Mouse (Mus musculus): ENCODE measurements around the gene Tac4. TPM values are rescaled to one million over a fixed set of nuclear protein-coding genes. Genes with fewer than 3 reads are reported as not detected.

Gene Tac4
- polyA plus RNA-seq, 1 experiment from 2014 or later: not detected

DNA sequence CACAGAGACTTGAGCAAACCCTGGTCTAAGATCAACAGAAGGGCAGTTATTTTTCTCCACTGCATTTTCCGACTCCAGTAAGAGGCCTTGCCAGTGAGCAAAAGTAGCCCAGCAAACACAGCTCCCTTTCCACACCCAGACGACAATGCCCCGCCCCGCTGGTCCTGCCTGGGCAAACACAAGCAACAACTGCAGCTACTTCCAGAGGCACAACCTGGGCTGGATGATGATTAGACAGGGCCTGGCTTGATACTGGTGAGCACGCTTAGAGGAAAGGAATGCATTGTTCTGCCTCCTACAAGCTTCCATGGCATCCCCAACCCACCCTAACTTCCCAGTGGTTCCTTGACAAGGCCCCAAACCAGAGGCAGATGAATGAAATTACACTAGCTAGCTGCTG lies 12.3 kb downstream of the Tac4 start:
- Histone ChIP-seq H3K36me3 (ENCODE audit: control insufficient read depth, insufficient read depth, low read length) (peaks cover 92% of the 10 kb centered on the region), H3K9me3 (replicated peaks; ENCODE audit: control insufficient read depth, low read length) (no peaks in the 10 kb centered on the region), H3K4me1 (ENCODE audit: control insufficient read depth, insufficient read depth, low read length) (no peaks in the 10 kb centered on the region), H3K4me2 (ENCODE audit: low read length) (no peak overlapping the region), H3K27ac (ENCODE audit: low read depth, low read length) (no peak overlapping the region), H3K4me3 (ENCODE audit: low read depth, low read length) (no peak overlapping the region), H3K9ac (ENCODE audit: low read length) (no peak overlapping the region), H3K27me3 (replicated peaks; ENCODE audit: control insufficient read depth, insufficient read depth, low read length) (no peaks in the 10 kb centered on the region)
- DNase-seq (ENCODE audit: low spot score) (no peak), ATAC-seq (no peak)
- 87% methylated on average over 5 of the region's 5 CpGs for WGBS

DNA sequence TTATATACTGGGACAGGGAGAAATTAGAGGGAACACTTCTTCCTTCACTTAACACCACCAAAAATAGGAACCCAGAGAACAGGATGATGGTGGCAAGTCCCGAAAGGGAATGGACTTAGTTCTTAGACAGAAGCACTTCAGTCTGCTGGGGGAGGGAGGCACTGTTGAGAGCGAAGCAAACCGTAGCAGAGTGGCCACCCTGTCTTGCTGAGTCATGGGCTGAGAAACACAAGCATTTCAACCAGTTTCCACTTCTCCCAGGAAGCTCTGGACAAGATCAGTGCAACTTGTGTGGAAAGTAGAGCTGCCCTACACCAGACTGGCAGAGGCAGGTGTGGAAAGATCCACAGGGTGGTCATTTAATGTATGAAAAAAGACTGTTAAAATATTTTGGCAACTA lies 13.3 kb downstream of the Tac4 start:
- peaks cover 97% of the 10 kb centered on the region for H3K36me3 ChIP-seq (ENCODE audit: control insufficient read depth, insufficient read depth, low read length)
- H3K4me1 ChIP-seq (ENCODE audit: control insufficient read depth, insufficient read depth, low read length): no peaks in the 10 kb centered on the region
- H3K27me3 ChIP-seq (replicated peaks; ENCODE audit: control insufficient read depth, insufficient read depth, low read length): no peaks in the 10 kb centered on the region
- H3K4me2 ChIP-seq (ENCODE audit: low read length): no peak overlapping the region
- no peak overlapping the region for H3K27ac ChIP-seq (ENCODE audit: low read depth, low read length)
- ATAC-seq (no peak), DNase-seq (ENCODE audit: low spot score) (no peak)
- H3K9ac ChIP-seq (ENCODE audit: low read length): no peak overlapping the region
- H3K4me3 ChIP-seq (ENCODE audit: low read depth, low read length): no peak overlapping the region
- no peaks in the 10 kb centered on the region for H3K9me3 ChIP-seq (replicated peaks; ENCODE audit: control insufficient read depth, low read length)
- WGBS: 93% methylated on average over 3 of the region's 3 CpGs

- WGBS: 91% methylated on average over 6 of the region's 6 CpGs
- ATAC-seq (no peak), DNase-seq (ENCODE audit: low spot score) (no peak)
- H3K9ac ChIP-seq (ENCODE audit: low read length): no peak overlapping the region
- H3K4me3 ChIP-seq (ENCODE audit: low read depth, low read length): no peak overlapping the region
- no peaks in the 10 kb centered on the region for H3K9me3 ChIP-seq (replicated peaks; ENCODE audit: control insufficient read depth, low read length)
- no peaks in the 10 kb centered on the region for H3K27me3 ChIP-seq (replicated peaks; ENCODE audit: control insufficient read depth, insufficient read depth, low read length)
- H3K27ac ChIP-seq (ENCODE audit: low read depth, low read length): no peak overlapping the region
- no peak overlapping the region for H3K4me2 ChIP-seq (ENCODE audit: low read length)
- peaks cover 99% of the 10 kb centered on the region for H3K36me3 ChIP-seq (ENCODE audit: control insufficient read depth, insufficient read depth, low read length)
- no peaks in the 10 kb centered on the region for H3K4me1 ChIP-seq (ENCODE audit: control insufficient read depth, insufficient read depth, low read length)
Observed at GRCm38 (mm10) chr11:95276056-95276455, 14.7 kb downstream of the Tac4 start.

DNA sequence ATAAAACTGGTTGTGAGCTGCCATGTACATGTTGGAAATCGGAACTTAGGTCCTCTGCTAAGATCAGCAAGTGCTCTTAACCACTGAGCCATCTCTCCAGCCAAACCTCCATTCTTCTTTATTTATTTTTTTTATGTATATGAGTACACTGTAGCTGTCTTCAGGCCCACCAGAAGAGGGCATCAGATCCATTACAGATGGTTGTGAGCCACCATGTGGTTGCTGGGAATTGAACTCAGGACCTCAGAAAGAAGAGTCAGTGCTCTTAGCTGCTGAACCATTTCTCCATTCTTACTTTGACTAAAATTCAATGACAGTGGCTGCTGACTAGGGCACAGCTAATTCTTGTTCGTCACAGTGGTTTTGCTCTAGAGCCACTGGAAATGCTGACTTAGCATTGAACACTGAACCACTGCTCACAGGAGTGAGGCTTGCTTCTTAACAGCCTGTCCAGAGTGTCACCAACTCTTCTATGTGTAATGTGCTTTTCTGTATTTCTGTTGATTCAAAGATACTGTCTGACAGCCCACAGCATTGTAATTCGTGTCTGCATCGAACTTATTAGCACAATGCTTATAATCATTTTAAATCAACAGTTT lies 17.8 kb downstream of the Tac4 start:
- Histone ChIP-seq H3K27ac (ENCODE audit: low read depth, low read length) (no peak overlapping the region), H3K9ac (ENCODE audit: low read length) (no peak overlapping the region), H3K9me3 (replicated peaks; ENCODE audit: control insufficient read depth, low read length) (no peaks in the 10 kb centered on the region), H3K27me3 (replicated peaks; ENCODE audit: control insufficient read depth, insufficient read depth, low read length) (no peaks in the 10 kb centered on the region), H3K4me3 (ENCODE audit: low read depth, low read length) (no peak overlapping the region), H3K4me1 (ENCODE audit: control insufficient read depth, insufficient read depth, low read length) (no peaks in the 10 kb centered on the region), H3K4me2 (ENCODE audit: low read length) (no peak overlapping the region), H3K36me3 (ENCODE audit: control insufficient read depth, insufficient read depth, low read length) (peaks cover 95% of the 10 kb centered on the region)
- ATAC-seq (no peak), DNase-seq (ENCODE audit: low spot score) (no peak)
- WGBS: 90% methylated on average over 4 of the region's 4 CpGs

- no peak overlapping the region for H3K9ac ChIP-seq (ENCODE audit: low read length)
- H3K4me2 ChIP-seq (ENCODE audit: low read length): no peak overlapping the region
- H3K4me3 ChIP-seq (ENCODE audit: low read depth, low read length): no peak overlapping the region
- H3K36me3 ChIP-seq (ENCODE audit: control insufficient read depth, insufficient read depth, low read length): peaks cover 94% of the 10 kb centered on the region
- no peaks in the 10 kb centered on the region for H3K9me3 ChIP-seq (replicated peaks; ENCODE audit: control insufficient read depth, low read length)
- H3K27me3 ChIP-seq (replicated peaks; ENCODE audit: control insufficient read depth, insufficient read depth, low read length): no peaks in the 10 kb centered on the region
- DNase-seq (ENCODE audit: low spot score) (no peak), ATAC-seq (no peak)
- 81% methylated on average over 5 of the region's 5 CpGs for WGBS
- no peaks in the 10 kb centered on the region for H3K4me1 ChIP-seq (ENCODE audit: control insufficient read depth, insufficient read depth, low read length)
- no peak overlapping the region for H3K27ac ChIP-seq (ENCODE audit: low read depth, low read length)
Observed at GRCm38 (mm10) chr11:95282331-95282730, 21.0 kb downstream of the Tac4 start.

DNA sequence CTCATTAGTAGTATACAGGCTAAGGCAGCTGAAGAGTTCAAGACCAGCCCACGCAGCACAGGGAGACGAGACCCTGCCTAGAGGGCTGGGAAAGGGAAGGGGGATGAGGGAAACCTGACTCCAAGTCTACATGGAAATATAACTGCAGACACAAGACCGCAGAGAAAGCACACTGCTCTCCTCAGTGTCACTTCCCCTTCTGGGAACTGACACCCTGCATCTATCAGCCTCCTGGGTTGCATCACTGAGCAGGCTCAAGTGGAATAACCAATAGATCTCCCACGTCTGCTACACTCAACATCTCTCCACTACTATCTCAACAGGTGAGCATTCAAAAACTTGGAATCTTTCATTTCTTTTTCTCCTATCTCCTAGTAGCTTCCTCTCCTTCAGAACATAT lies 30.7 kb downstream of the Tac4 start:
- no peak overlapping the region for H3K27ac ChIP-seq (ENCODE audit: low read depth, low read length)
- WGBS: 85% methylated on average over 4 of the region's 4 CpGs
- no peaks in the 10 kb centered on the region for H3K9me3 ChIP-seq (replicated peaks; ENCODE audit: control insufficient read depth, low read length)
- H3K4me1 ChIP-seq (ENCODE audit: control insufficient read depth, insufficient read depth, low read length): no peaks in the 10 kb centered on the region
- no peak overlapping the region for H3K4me2 ChIP-seq (ENCODE audit: low read length)
- H3K36me3 ChIP-seq (ENCODE audit: control insufficient read depth, insufficient read depth, low read length): peaks cover 85% of the 10 kb centered on the region
- no peaks in the 10 kb centered on the region for H3K27me3 ChIP-seq (replicated peaks; ENCODE audit: control insufficient read depth, insufficient read depth, low read length)
- ATAC-seq: no peak
- H3K9ac ChIP-seq (ENCODE audit: low read length): no peak overlapping the region
- no peak overlapping the region for H3K4me3 ChIP-seq (ENCODE audit: low read depth, low read length)
- DNase-seq (ENCODE audit: low spot score): no peak

GRCm38 (mm10) chr11:95293017-95293624 lies 31.8 kb downstream of the Tac4 start:
- Histone ChIP-seq H3K27me3 (replicated peaks; ENCODE audit: control insufficient read depth, insufficient read depth, low read length) (no peaks in the 10 kb centered on the region), H3K9me3 (replicated peaks; ENCODE audit: control insufficient read depth, low read length) (no peaks in the 10 kb centered on the region), H3K4me1 (ENCODE audit: control insufficient read depth, insufficient read depth, low read length) (no peaks in the 10 kb centered on the region), H3K9ac (ENCODE audit: low read length) (no peak overlapping the region), H3K4me2 (ENCODE audit: low read length) (no peak overlapping the region), H3K36me3 (ENCODE audit: control insufficient read depth, insufficient read depth, low read length) (peaks cover 83% of the 10 kb centered on the region), H3K27ac (ENCODE audit: low read depth, low read length) (no peak overlapping the region), H3K4me3 (ENCODE audit: low read depth, low read length) (no peak overlapping the region)
- ATAC-seq (no peak), DNase-seq (ENCODE audit: low spot score) (no peak)
- WGBS: 94% methylated on average over 8 of the region's 8 CpGs

DNA sequence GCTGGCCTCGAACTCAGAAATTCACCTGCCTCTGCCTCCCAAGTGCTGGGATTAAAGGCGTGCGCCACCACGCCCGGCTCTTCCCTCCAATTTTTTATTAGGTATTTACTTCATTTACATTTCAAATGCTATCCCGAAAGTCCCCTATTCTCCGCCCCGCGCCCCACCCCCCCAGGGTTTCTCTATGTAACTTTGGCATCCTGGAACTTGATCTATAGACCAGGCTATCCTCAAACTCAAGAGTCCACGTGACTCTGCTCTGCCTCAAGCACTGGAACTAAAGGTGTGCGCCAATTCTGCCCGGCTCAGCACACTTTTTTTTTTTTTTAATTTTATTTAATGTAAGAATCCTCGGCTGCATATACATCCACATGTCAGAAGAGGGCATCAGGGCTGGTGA lies 34.4 kb downstream of the Tac4 start:
- DNase-seq (ENCODE audit: low spot score) (no peak), ATAC-seq (no peak)
- H3K9ac ChIP-seq (ENCODE audit: low read length): no peak overlapping the region
- H3K36me3 ChIP-seq (ENCODE audit: control insufficient read depth, insufficient read depth, low read length): peaks cover 82% of the 10 kb centered on the region
- H3K4me1 ChIP-seq (ENCODE audit: control insufficient read depth, insufficient read depth, low read length): no peaks in the 10 kb centered on the region
- no peaks in the 10 kb centered on the region for H3K27me3 ChIP-seq (replicated peaks; ENCODE audit: control insufficient read depth, insufficient read depth, low read length)
- H3K9me3 ChIP-seq (replicated peaks; ENCODE audit: control insufficient read depth, low read length): no peaks in the 10 kb centered on the region
- H3K27ac ChIP-seq (ENCODE audit: low read depth, low read length): no peak overlapping the region
- WGBS: 89% methylated on average over 13 of the region's 13 CpGs
- H3K4me3 ChIP-seq (ENCODE audit: low read depth, low read length): no peak overlapping the region
- H3K4me2 ChIP-seq (ENCODE audit: low read length): no peak overlapping the region

GRCm38 (mm10) chr11:95298146-95298545 lies 36.8 kb downstream of the Tac4 start:
- peak; percentile 42 for DNase-seq (ENCODE audit: low spot score)
- ATAC-seq: no peak

More at GRCm38 (mm10) chr11:95298146-95298545, 36.8 kb downstream of the Tac4 start:
- Histone ChIP-seq H3K4me3 (ENCODE audit: low read depth, low read length) (no peak overlapping the region), H3K9ac (ENCODE audit: low read length) (no peak overlapping the region), H3K36me3 (ENCODE audit: control insufficient read depth, insufficient read depth, low read length) (peaks cover 81% of the 10 kb centered on the region), H3K4me2 (ENCODE audit: low read length) (no peak overlapping the region), H3K9me3 (replicated peaks; ENCODE audit: control insufficient read depth, low read length) (no peaks in the 10 kb centered on the region), H3K4me1 (ENCODE audit: control insufficient read depth, insufficient read depth, low read length) (no peaks in the 10 kb centered on the region), H3K27ac (ENCODE audit: low read depth, low read length) (no peak overlapping the region), H3K27me3 (replicated peaks; ENCODE audit: control insufficient read depth, insufficient read depth, low read length) (no peaks in the 10 kb centered on the region)
- WGBS: 16% methylated on average over 2 of the region's 2 CpGs
